Mouse (Mus musculus) left cerebral cortex, postnatal 25 days (tissue): ENCODE measurements around the gene Olfr16. TPM values are rescaled to one million over a fixed set of nuclear protein-coding genes. Genes with fewer than 3 reads are reported as not detected.

Experiments
- DNase-seq, 2 experiments: peaks; one replicate each; pipeline ENCODE4 v3.0.0; 2022; ENCODE audit warnings: low spot score in 2 of 2, mixed read lengths in 1 of 2
- intact Hi-C: fragments of 180-260 bp; cut with DNase I; formaldehyde crosslinking; loops from one replicate; pipeline ENCODE4 v1.15.1; 2025
- total RNA-seq, 2 experiments: library from RNA; stranded (reverse); gene quantifications; 2 replicates each; pipeline ENCODE4 v1.2.3; 2021

Gene Olfr16
- not detected for total RNA-seq

GRCm38 (mm10) chr1:172950160-172950559 lies at the start of gene Olfr16:
Gene Olfr16 (plus strand): TSS chr1:172950409.
- no peak for DNase-seq
- intact Hi-C loops: no loop called here

GRCm38 (mm10) chr1:172903313-172903712 lies 46.9 kb upstream of the Olfr16 start:
- intact Hi-C loops: no loop called here
- DNase-seq: no peak

- DNase-seq: no peak
- intact Hi-C loops: no loop called here
Measured at GRCm38 (mm10) chr1:172917115-172917514, 33.1 kb upstream of the Olfr16 start.

- intact Hi-C loops: no loop called here
- peak; percentile 2 to 22 for DNase-seq
Measured at GRCm38 (mm10) chr1:172918450-172918849, 31.8 kb upstream of the Olfr16 start.

- intact Hi-C loops: no loop called here
- no peak for DNase-seq
Measured at GRCm38 (mm10) chr1:172932197-172932596, 18.0 kb upstream of the Olfr16 start.

GRCm38 (mm10) chr1:172951171-172951720 lies 1.0 kb downstream of the Olfr16 start:
- intact Hi-C loops: no loop called here

GRCm38 (mm10) chr1:172955376-172955775 lies 5.2 kb downstream of the Olfr16 start:
- intact Hi-C loops: no loop called here
- DNase-seq: no peak

More at GRCm38 (mm10) chr1:172951171-172951720, 1.0 kb downstream of the Olfr16 start:
- no peak for DNase-seq

- intact Hi-C loops: no loop called here
- DNase-seq: peak; percentile 14 to 80
Measured at GRCm38 (mm10) chr1:172960452-172960851, 10.2 kb downstream of the Olfr16 start.

- DNase-seq: no peak
- intact Hi-C loops: no loop called here
Measured at GRCm38 (mm10) chr1:172989794-172990634, 39.8 kb downstream of the Olfr16 start.

- DNase-seq: no peak
- intact Hi-C loops: no loop called here
Measured at GRCm38 (mm10) chr1:172990635-172991009, 40.4 kb downstream of the Olfr16 start.

Other genes with a start within 250 kb of the Olfr16 start
- gene Apcs, start 55.4 kb upstream of the Olfr16 start, total RNA-seq: not detected
- not detected for gene Olfr1408, start 187.0 kb downstream of the Olfr16 start, total RNA-seq
- gene Olfr1406, start 240.2 kb downstream of the Olfr16 start, total RNA-seq: not detected
- not detected for gene Olfr218, start 247.4 kb downstream of the Olfr16 start, total RNA-seq